Mouse (Mus musculus): Measurements from ENCODE around the gene Fkbpl.

Gene Fkbpl

GRCm38 (mm10) chr17:34643944-34644343 lies 620 bp upstream of the Fkbpl start:
- in situ Hi-C loops (cut with MboI; ENCODE audit: unreplicated experiment in 2 of 2) = loop anchor here (10.0 to 25.0 kb wide), 2 partner anchors 271 to 293 kb away; partner anchors contain the start of genes Neu1 (in 1 of the 2) and Slc44a4 (in 1 of the 2)

GRCm38 (mm10) chr17:34645256-34645829 lies 779 bp downstream of the Fkbpl start:
- in situ Hi-C loops (cut with MboI; ENCODE audit: unreplicated experiment in 2 of 2) = loop anchor here (10.0 to 25.0 kb wide), 2 partner anchors 269 to 292 kb away; partner anchors contain the start of genes Neu1 (in 1 of the 2) and Slc44a4 (in 1 of the 2)

- in situ Hi-C loops (cut with MboI; ENCODE audit: unreplicated experiment in 2 of 2) = loop anchor here (10.0 to 25.0 kb wide), 2 partner anchors 269 to 291 kb away; partner anchors contain the start of genes Neu1 (in 1 of the 2) and Slc44a4 (in 1 of the 2)
Observed at GRCm38 (mm10) chr17:34645831-34646511, 1.4 kb downstream of the Fkbpl start.

GRCm38 (mm10) chr17:34646906-34647787 lies 2.6 kb downstream of the Fkbpl start, which contains the start of gene Atf6b:
TSS of gene Atf6b (plus strand) at chr17:34647146.
- in situ Hi-C loops (cut with MboI; ENCODE audit: unreplicated experiment in 2 of 2) = loop anchor here (10.0 to 25.0 kb wide), 2 partner anchors 268 to 290 kb away; partner anchors contain the start of genes Neu1 (in 1 of the 2) and Slc44a4 (in 1 of the 2)

DNA sequence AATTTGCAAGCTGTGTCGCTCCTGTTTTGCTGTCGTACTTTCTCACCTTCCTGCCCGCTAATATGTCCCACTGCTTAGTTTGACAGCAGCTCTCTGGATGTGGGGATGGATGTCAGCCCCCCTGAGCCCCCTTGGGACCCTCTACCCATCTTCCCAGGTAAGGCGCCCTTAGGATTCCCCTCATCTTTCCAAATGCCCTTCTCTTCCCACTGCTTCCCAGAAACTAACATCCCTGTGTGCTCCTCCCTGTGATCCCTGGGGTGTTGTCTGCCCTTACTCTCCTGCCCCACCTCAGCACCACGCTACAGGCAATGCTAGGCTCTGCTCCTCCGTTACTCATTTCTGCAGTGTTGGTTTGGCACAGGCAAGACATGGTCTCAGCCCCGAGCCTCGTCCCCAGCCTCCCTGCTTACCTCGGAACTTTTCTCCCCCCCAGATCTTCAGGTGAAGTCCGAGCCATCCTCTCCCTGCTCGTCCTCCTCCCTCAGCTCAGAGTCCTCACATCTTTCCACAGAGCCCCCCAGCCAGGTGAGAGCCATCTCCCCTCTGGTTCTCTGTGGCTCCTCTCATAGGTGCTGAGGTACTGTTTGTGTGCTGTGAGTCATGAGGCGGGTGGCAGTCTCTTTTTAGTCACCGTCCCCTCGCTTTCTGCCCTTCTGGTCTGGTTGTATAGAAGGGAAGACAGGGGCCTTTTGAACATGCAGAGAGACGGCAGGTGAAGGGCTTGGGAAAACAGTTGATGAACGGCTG lies 3.8 kb downstream of the Fkbpl start:
- in situ Hi-C loops (cut with MboI; ENCODE audit: unreplicated experiment in 2 of 2) = loop anchor here (10.0 to 25.0 kb wide), 2 partner anchors 266 to 289 kb away; partner anchors contain the start of genes Neu1 (in 1 of the 2) and Slc44a4 (in 1 of the 2)

DNA sequence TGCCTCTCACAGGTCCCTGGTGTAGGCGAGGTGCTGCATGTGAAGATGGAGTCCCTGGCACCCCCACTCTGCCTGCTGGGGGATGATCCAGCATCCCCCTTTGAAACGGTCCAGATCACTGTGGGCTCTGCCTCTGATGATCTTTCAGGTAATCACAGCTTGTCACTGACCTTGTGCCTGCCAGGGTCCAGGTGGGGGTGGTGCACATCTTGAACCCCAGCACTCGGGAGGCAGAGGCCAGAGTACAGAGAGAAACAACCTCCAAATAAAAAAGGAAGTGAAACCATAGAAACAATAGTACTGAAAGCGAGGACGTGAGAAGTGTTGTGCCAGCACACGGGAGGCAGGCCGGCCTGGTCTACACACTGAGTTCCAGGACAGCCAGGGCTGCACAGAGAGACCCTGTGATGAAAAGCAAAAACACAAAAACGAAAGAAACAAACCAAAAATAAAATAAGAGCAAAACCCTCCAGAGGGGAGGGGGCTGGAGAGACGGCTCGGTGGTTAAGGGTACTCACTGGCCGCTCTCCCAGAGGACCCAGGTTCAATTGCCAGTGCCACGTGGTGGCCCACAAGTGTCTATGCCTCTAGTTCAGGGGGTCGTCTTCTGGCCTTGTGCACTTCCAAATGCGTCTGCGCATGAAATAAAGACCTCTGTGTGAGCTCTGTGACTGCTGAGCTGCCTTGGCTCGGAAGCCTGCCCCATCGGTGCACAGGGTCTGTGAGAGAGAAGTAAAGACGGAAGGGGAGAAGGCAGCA lies 4.7 kb downstream of the Fkbpl start:
- in situ Hi-C loops (cut with MboI; ENCODE audit: unreplicated experiment in 2 of 2) = loop anchor here (10.0 to 25.0 kb wide), 2 partner anchors 266 to 288 kb away; partner anchors contain the start of genes Neu1 (in 1 of the 2) and Slc44a4 (in 1 of the 2)

DNA sequence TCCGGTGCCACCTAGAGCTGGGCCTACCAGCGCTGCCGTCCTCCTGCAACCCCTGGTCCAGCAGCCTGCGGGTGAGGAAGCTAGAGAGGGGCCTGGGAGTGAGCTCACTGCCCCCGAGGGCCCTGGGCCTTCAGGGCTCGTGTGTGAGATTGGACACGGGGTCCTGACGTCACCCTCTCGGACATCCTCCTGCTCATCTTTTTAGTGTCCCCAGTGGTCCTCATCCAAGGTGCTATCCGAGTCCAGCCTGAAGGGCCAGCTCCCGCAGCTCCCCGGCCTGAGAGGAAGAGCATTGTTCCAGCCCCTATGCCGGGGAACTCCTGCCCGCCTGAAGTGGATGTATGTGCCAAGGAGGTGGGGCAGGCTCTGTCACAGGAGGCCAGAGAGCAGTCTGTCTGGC lies 6.2 kb downstream of the Fkbpl start:
- in situ Hi-C loops (cut with MboI; ENCODE audit: unreplicated experiment in 2 of 2) = no loop called here

GRCm38 (mm10) chr17:34651507-34652221 lies 7.1 kb downstream of the Fkbpl start:
- in situ Hi-C loops (cut with MboI; ENCODE audit: unreplicated experiment in 2 of 2) = no loop called here

- in situ Hi-C loops (cut with MboI; ENCODE audit: unreplicated experiment in 2 of 2) = no loop called here
Observed at GRCm38 (mm10) chr17:34652546-34652945, 8.0 kb downstream of the Fkbpl start.

- in situ Hi-C loops (cut with MboI; ENCODE audit: unreplicated experiment in 2 of 2) = no loop called here
Observed at GRCm38 (mm10) chr17:34652985-34653384, 8.4 kb downstream of the Fkbpl start.

GRCm38 (mm10) chr17:34653746-34654285 lies 9.3 kb downstream of the Fkbpl start:
- in situ Hi-C loops (cut with MboI; ENCODE audit: unreplicated experiment in 2 of 2) = no loop called here

GRCm38 (mm10) chr17:34654392-34654791 lies 9.8 kb downstream of the Fkbpl start:
- in situ Hi-C loops (cut with MboI; ENCODE audit: unreplicated experiment in 2 of 2) = no loop called here

DNA sequence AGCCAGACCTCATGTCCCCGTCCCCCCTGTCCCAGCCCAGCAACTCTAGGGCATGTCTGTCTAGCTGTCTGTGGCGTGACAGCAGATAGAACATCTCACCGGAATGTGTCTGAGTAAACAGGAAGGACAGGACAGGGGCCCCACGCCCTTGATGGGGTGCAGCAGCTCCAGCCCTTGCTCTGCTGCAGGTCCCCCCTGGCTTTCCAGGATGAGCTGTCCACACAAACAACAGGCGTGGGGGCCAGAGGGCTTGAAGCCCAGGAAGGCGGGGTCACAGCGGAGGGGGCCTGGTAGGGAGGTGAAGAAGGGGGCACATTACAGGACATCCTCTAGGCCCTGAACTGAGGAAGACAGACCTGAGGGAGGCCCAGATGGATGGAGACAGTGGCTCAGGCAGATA lies 10.6 kb downstream of the Fkbpl start:
- in situ Hi-C loops (cut with MboI; ENCODE audit: unreplicated experiment in 2 of 2) = no loop called here

GRCm38 (mm10) chr17:34655581-34655991 lies 11.0 kb downstream of the Fkbpl start:
- in situ Hi-C loops (cut with MboI; ENCODE audit: unreplicated experiment in 2 of 2) = no loop called here

GRCm38 (mm10) chr17:34656666-34657065 lies 12.1 kb downstream of the Fkbpl start:
- in situ Hi-C loops (cut with MboI; ENCODE audit: unreplicated experiment in 2 of 2) = no loop called here

GRCm38 (mm10) chr17:34657271-34657670 lies 12.7 kb downstream of the Fkbpl start:
- in situ Hi-C loops (cut with MboI; ENCODE audit: unreplicated experiment in 2 of 2) = no loop called here

DNA sequence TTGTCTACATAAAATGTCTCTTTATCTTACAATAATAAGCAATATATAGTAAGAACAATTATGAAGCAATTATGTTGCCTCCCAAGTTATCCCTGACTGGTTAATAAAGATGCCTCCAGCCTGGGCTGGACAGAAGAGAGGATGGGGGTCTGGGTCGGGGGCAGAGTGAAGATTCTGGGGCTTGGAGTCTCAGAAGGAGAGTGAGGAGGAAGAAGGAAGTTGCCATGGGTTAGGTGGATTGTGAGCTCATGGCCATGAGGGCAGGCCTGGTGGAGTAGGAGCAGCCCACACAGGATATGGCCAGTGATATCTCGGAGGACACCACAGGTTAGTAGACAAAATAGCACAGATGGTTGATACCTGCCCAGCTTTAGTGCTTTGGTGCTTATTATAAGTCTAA lies 13.6 kb downstream of the Fkbpl start:
- in situ Hi-C loops (cut with MboI; ENCODE audit: unreplicated experiment in 2 of 2) = no loop called here

GRCm38 (mm10) chr17:34658591-34658990 lies 14.0 kb downstream of the Fkbpl start:
- in situ Hi-C loops (cut with MboI; ENCODE audit: unreplicated experiment in 2 of 2) = no loop called here
